Mouse (Mus musculus) embryonic facial prominence, embryonic 15.5 days (tissue): ENCODE measurements around the gene Osbpl7. TPM values are rescaled to one million over a fixed set of nuclear protein-coding genes. Genes with fewer than 3 reads are reported as not detected.

ENCODE experiments used
- ATAC-seq: fragments of 200-750 bp; cut with Nextera tagmentation; 2 replicates; pipeline ENCODE4 v1.8.0; 2017; ENCODE audit warnings: low read depth, moderate TSS enrichment; ENCODE audit not compliant: insufficient number of reproducible peaks, low FRiP score, low TSS enrichment
- H3K27ac ChIP-seq: fragments of 300-500 bp; sonication (generic); replicated peaks from 2 replicates; pipeline ENCODE4 v1.5.1; 2015; ENCODE audit warnings: mild to moderate bottlenecking, inconsistent platforms
- H3K27me3 ChIP-seq: fragments of 300-500 bp; sonication (generic); 2 replicates; pipeline ENCODE4 v1.6.1; 2015; ENCODE audit warnings: inconsistent platforms
- H3K36me3 ChIP-seq: fragments of 300-500 bp; sonication (generic); 2 replicates; pipeline ENCODE4 v1.6.1; 2015; ENCODE audit warnings: mild to moderate bottlenecking, inconsistent platforms
- H3K4me1 ChIP-seq: fragments of 300-500 bp; sonication (generic); 2 replicates; pipeline ENCODE4 v1.6.1; 2015; ENCODE audit warnings: inconsistent platforms
- H3K4me2 ChIP-seq: fragments of 300-500 bp; sonication (generic); replicated peaks from 2 replicates; pipeline ENCODE4 v1.6.1; 2015; ENCODE audit warnings: mild to moderate bottlenecking, inconsistent platforms
- H3K4me3 ChIP-seq: fragments of 300-500 bp; sonication (generic); replicated peaks from 2 replicates; pipeline ENCODE4 v1.5.1; 2015; ENCODE audit warnings: mild to moderate bottlenecking, inconsistent platforms
- H3K9ac ChIP-seq: fragments of 300-500 bp; sonication (generic); 2 replicates; pipeline ENCODE4 v1.6.1; 2015; ENCODE audit warnings: inconsistent platforms
- H3K9me3 ChIP-seq: fragments of 300-500 bp; sonication (generic); replicated peaks from 2 replicates; pipeline ENCODE4 v1.6.1; 2016; ENCODE audit warnings: inconsistent platforms
- WGBS: fragments of 180-500 bp; shearing (Covaris S2); methylation state at CpG from one replicate; pipeline ENCODE4 v1.1.7; 2015; 5-methylcytosine and 5-hydroxymethylcytosine counted together
- polyA plus RNA-seq: library from polyadenylated mRNA; unstranded; fragments of >200 nt; fragmentation: Nextera tagmentation; extraction: Ambion mirVana; gene quantifications from 2 replicates; pipeline ENCODE4 v1.2.1, GENCODE M21; 2015

The Osbpl7 gene
- 10.4 and 10.8 TPM in 2 replicates for polyA plus RNA-seq

DNA sequence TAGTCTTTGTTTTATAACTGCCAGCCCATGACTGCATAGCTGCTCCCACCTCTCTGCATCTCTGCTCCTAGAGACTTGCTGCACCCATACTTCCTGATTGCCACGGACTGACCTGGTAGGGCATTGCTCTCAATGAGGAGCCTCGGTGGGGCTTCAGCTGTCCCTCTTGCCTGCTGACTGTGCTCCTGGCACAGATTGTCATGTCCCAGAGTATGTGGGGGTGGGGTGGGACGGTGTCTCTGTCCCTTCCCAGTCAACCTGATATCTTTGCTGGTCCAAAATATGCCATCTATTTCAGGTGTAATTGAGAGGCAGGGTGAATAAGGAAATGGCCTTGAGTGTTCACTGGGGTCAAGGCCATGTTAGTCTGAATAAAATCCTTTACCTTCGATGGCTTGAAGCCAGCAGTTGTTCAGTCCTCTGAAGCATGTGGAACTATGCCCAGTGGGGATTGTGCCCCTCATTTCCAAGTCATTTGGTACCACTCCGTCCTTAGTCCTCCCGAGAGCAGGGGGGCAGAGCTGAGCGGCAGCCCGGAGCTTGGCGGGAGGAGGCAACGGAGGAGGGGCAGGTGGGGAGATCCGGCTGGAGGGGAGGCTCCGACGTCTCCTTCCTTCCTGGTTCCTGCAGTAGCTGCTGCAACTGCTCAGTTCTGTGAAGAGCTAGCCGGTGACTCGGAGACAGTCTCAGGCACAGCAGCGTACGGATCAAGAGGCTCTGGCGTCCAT lies at the start of gene Osbpl7:
Gene Osbpl7, plus strand, starts transcription at position 413 of the 728 bp plus-strand sequence.
- H3K36me3 ChIP-seq: peaks cover 59% of the 10 kb centered on the region
- peak; percentile 79 for ATAC-seq

DNA sequence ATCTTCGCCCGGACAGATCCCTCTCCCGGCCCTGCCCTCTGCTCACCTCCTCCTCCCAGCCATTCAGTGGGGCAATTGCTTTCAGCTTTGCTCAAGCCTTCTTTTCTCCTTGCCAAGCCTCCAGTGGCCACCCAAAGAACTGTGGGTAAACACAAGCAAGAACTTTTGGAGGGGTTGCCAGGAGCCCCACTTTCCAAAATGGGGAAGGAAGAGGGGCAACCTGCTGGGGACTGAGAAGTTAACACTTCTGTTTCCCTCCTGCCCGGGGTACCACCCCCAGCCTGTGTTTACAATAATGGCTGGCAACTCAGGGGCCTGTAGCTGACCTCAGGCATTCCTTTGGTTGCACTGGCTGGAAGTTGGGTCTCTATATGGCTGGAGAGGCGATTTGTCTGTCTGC lies 47.3 kb upstream of the Osbpl7 start:
- Histone ChIP-seq H3K36me3 (no peaks in the 10 kb centered on the region), H3K9me3 (no peaks in the 10 kb centered on the region), H3K4me1 (0 out of 2 replicates have a peak, but pooled peaks cover 5% of the 10 kb centered on the region), H3K27me3 (peaks cover 40% of the 10 kb centered on the region), H3K4me3 (no peak overlapping the region), H3K27ac (no peak overlapping the region), H3K9ac (no peak overlapping the region), H3K4me2 (no peak overlapping the region)
- ATAC-seq: no peak
- 31% methylated on average over 5 of the region's 5 CpGs for WGBS

More for the DNA sequence above, at the start of gene Osbpl7:
- Histone ChIP-seq H3K27ac (no peak within 1 kb of the TSS; the same call in 1 of the 2 replicates), H3K4me1 (peaks cover 24% of the 10 kb centered on the region), H3K4me3 (peak within 1 kb of the TSS; percentile 66), H3K9ac (peak within 1 kb of the TSS; percentile 57), H3K9me3 (no peaks in the 10 kb centered on the region), H3K4me2 (peak within 1 kb of the TSS; percentile 87), H3K27me3 (no peaks in the 10 kb centered on the region)
- 5% methylated on average over 18 of the region's 18 CpGs for WGBS

DNA sequence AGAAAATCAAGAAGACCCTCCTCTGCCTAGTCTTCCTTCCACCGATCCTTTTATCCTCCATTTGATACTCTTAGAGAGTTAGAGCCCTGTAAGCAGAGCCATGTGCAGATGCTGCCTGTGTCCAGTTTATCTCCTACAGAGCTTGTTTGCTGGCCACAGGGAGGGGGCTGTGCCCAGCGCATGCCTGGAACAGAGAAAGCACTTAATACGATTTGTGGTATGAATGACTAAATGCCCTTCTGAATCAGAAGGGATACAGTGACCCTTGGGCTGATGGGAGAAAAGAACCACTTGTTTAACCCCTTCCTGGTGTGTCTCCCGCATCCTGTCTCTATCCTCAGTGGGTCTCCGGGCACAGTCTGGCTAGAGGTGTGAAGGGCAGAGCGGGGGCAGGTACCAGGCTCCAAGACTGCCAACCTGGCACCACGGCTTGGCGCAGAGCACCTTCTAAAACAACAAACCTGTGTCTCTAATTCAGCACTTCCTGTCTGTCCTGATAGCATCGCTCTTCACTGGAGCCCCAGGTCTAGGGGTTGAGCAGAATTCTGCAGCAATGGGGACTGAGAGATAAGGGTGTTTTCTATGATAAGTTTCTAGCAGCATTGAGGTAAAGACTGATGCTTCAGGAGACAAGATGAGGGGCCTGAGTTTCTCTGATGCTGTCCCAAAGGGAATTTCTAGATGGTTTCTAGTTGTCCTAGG lies 43.2 kb upstream of the Osbpl7 start:
- no peak for ATAC-seq
- Histone ChIP-seq H3K4me1 (0 out of 2 replicates have a peak, but pooled peaks cover 5% of the 10 kb centered on the region), H3K4me3 (no peak overlapping the region), H3K9ac (no peak overlapping the region), H3K9me3 (no peaks in the 10 kb centered on the region), H3K36me3 (no peaks in the 10 kb centered on the region), H3K4me2 (no peak overlapping the region), H3K27ac (no peak overlapping the region), H3K27me3 (peaks cover 34% of the 10 kb centered on the region)
- 51% methylated on average over 9 of the region's 9 CpGs for WGBS

DNA sequence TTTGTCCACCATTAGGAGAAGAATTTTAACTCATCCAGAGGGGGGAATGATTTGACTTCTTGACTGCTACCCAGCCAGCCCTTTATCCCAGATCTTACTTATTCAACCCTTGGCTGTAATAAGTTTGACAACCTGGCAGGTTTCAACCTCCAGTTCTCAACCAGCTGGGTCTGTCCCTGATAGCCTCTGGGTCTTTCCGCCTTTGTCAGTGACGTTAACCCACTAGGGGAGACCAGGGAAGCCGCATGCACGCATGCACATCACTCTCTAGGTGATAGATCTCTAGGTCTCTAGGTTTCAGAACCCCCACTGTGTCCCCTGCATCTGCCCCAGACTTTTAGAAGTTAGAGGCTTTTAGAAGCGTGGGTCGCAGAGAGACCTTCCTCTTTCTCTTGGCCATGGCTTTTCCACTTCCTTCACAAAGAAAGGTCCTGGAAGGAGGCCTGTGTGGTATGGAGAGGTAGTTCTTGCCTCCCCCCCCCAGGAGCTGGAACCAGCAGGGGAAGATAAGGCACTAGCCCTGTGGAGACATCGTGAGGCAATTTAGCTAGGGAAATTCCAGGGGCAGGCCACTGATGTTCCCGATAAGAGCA lies 41.1 kb upstream of the Osbpl7 start:
- H3K9ac ChIP-seq: no peak overlapping the region
- no peak overlapping the region for H3K4me2 ChIP-seq
- ATAC-seq: no peak
- no peaks in the 10 kb centered on the region; the same call in 1 of the 2 replicates for H3K4me1 ChIP-seq
- H3K36me3 ChIP-seq: no peaks in the 10 kb centered on the region
- H3K9me3 ChIP-seq: no peaks in the 10 kb centered on the region
- H3K27me3 ChIP-seq: peaks cover 33% of the 10 kb centered on the region
- H3K4me3 ChIP-seq: no peak overlapping the region
- 52% methylated on average over 8 of the region's 8 CpGs for WGBS
- H3K27ac ChIP-seq: no peak overlapping the region

DNA sequence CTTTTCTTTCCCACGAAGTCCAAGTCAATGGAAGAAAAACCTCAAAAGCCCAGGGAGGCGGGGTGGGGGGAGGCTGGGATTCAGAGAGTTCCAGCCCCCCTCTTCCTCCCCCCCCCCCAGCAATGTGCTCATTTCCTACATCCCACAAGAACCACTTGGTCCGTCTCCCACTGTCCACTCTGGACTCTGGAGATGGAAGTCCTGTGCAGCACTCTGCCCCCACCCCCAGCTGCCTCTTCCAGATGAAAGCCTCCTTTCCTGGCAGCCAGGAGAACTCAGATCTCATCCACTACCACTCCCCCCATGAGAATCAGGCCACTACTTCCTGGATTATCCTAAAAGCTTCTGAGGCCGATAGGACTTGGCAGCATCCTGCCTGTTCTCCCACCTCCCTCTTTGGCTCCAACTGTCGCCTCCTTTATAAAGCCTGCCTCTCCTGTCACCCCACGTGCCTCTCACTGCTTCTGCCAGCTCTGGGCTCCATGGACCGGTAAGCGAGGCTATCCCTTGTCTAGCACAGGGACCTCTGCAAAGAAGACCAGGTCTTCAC lies 37.2 kb upstream of the Osbpl7 start, which contains the start of gene Sp6:
Gene Sp6, plus strand, starts transcription at position 274 of the 550 bp plus-strand sequence.
- WGBS: 24% methylated on average over 8 of the region's 8 CpGs
- Histone ChIP-seq H3K4me2 (no peak within 1 kb of the TSS), H3K36me3 (no peaks in the 10 kb centered on the region), H3K9me3 (no peaks in the 10 kb centered on the region), H3K27me3 (peaks cover 54% of the 10 kb centered on the region), H3K4me3 (no peak within 1 kb of the TSS), H3K9ac (no peak within 1 kb of the TSS), H3K4me1 (peaks cover 7% of the 10 kb centered on the region), H3K27ac (no peak within 1 kb of the TSS)
- ATAC-seq: no peak

DNA sequence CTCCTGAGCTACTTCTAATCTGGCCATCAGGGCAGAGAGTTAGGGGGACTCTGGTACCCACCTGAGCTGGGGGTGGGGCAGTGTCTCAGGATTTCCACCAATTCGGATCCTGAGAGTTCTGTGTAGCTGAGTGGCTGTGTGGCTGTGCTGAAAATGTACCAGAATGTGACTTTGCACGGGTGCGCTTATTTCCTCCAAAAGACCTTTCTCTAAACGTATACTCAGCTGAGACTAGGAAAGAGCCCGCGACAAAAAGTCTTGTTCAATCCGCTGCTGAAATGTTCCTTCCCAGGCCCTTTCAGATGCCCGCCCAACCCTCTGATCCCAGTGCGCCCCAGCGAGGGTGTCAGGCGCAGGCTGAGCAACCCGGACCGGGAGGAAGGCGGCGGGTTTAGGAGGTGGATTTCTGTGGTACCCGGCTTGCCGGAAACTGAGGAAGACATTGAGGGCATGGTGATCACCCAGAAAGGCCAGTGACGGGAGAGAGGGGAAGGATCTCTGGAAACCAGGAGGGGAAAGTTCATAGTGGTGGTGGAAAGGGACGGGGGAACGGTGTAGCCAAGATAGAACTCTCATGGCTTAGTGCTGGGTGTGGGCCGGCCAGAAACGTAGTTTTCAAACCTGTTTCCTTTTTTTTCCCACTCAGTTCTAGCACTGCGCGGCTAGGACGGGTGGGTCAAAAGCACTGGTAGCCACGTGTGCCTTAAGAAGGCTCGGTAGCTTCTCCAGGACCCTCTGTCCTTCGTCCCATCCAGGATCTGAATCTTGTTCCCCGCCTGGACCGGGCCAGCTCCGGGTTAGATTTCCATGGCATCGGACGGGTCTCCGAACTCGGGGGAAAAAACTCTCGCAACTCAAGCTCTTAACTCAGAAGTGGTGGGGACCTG lies 32.5 kb upstream of the Osbpl7 start:
- Histone ChIP-seq H3K9me3 (no peaks in the 10 kb centered on the region), H3K27me3 (peaks cover 78% of the 10 kb centered on the region), H3K4me2 (peak overlapping the region; percentile 55), H3K9ac (no peak overlapping the region), H3K4me1 (peaks cover 41% of the 10 kb centered on the region), H3K36me3 (no peaks in the 10 kb centered on the region), H3K27ac (no peak overlapping the region), H3K4me3 (peak overlapping the region; percentile 42)
- WGBS: under 1% methylated on average over 36 of the region's 36 CpGs
- no peak for ATAC-seq

DNA sequence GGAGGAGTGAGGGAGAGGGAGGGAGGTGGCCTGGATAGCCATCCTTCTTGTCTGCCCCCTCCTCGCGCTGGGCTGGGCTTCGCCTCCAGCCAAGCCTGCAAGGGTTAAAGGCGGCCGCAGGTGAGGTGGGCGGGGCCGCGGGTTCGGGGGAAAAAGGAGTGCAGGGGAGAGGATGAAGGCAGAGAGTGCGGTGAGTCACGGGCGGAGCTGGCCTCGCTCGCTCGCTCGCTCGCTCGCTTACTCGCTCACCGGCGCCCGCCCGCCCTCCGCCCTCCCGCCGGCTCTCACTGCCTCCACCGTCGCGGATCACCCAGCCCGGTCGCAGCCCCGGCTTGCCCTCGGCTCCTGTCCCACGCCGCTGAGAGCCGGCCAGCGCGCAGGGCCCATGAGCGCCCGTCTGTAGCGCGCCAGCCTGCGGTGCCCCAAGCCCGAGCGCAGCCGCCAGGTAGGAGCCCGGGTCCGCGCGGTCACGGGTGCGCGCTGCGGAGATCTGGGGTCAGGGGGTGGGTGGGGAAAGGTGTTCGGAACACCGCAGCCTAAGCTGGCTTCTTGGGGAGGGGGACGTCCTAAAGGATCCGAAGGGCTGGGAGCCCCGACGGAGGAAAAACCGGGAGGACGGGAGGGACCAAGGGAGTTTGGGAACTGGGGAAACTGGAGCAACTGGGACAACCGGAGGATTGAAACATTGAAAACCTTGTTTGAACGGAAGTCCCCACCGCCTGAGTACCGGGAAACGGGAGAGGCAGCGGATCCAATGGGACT lies 31.7 kb upstream of the Osbpl7 start:
- Histone ChIP-seq H3K27ac (peak overlapping the region; percentile 58; the same call in 1 of the 2 replicates), H3K4me1 (peaks cover 41% of the 10 kb centered on the region), H3K4me3 (peak overlapping the region; percentile 42), H3K27me3 (peaks cover 86% of the 10 kb centered on the region), H3K9ac (no peak overlapping the region), H3K9me3 (no peaks in the 10 kb centered on the region), H3K4me2 (peak overlapping the region; percentile 55), H3K36me3 (no peaks in the 10 kb centered on the region)
- peak; percentile 23; the same call in 1 of the 2 replicates for ATAC-seq
- WGBS: under 1% methylated on average over 65 of the region's 68 CpGs

DNA sequence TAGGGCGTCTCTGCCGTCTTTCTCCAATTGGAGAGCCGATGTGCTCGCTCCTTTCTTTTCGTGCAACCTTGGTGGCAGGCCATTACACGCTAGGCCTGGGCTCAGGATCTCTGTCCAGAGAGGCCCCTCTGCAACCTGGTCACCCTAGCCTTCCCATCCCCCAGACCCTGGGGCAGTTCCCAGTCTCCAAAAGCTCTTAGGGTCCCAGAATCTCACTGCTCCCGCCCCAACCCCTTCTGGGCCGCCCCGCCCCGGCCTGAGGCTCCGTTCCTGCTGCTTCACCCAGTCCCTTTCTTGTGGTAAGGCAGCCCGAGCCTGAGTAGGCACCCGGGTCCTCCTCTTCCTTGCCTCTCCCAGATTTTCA lies 31.1 kb upstream of the Osbpl7 start:
- ATAC-seq: no peak
- Histone ChIP-seq H3K4me2 (peak overlapping the region; percentile 55), H3K4me1 (peaks cover 41% of the 10 kb centered on the region)

DNA sequence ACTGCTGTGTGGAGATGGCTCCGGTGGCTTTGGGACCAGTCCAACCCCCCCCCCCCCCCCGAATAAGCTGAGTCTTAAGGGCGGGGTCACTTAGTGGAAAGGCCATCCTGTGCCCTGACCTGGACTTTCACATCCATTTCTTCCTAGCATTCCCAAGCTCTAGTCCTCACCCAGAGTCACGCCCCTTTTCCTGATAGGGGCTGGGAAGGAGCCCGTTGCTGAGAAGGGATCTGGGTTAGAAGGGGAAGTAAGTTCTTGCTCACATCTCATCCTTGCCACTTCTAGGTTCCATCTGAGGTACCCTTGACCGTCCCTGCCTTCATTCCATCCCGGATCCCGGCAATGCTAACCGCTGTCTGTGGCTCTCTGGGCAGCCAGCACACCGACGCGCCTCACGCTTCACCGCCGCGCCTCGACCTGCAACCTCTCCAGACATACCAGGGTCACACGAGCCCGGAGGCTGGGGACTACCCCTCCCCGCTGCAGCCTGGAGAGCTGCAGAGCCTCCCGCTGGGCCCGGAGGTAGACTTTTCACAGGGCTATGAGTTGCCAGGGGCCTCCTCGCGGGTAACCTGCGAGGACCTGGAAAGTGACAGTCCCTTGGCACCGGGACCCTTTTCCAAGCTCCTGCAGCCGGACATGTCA lies 29.2 kb upstream of the Osbpl7 start:
- no peaks in the 10 kb centered on the region for H3K36me3 ChIP-seq
- no peak for ATAC-seq
- peak overlapping the region; percentile 56 for H3K4me3 ChIP-seq
- no peak overlapping the region for H3K27ac ChIP-seq
- H3K9me3 ChIP-seq: no peaks in the 10 kb centered on the region
- H3K4me2 ChIP-seq: peak overlapping the region; percentile 93
- WGBS: 4% methylated on average over 27 of the region's 27 CpGs
- H3K27me3 ChIP-seq: peaks cover 83% of the 10 kb centered on the region
- H3K4me1 ChIP-seq: peaks cover 55% of the 10 kb centered on the region
- peak overlapping the region; percentile 44 for H3K9ac ChIP-seq

More for the DNA sequence above, 31.1 kb upstream of the Osbpl7 start:
- Histone ChIP-seq H3K9ac (no peak overlapping the region), H3K27me3 (peaks cover 90% of the 10 kb centered on the region), H3K36me3 (no peaks in the 10 kb centered on the region), H3K27ac (0 out of 2 replicates have a peak overlapping the region, but pooled peaks have one; percentile 51), H3K4me3 (peak overlapping the region; percentile 42), H3K9me3 (no peaks in the 10 kb centered on the region)
- 5% methylated on average over 13 of the region's 13 CpGs for WGBS
